ENCODE assay signal across 21 mouse cellular contexts in genomic region chr2:166952151-166952550, GRCm38 (mm10).
"Had no signal": no experiment of that assay in that cellular context is flagged by ENCODE, and none has a peak within 500 bp of the region (broad histone marks: within the 10 kb centered on the region; RNA-seq: fewer than 3 reads in every experiment).

No protein-coding gene starts in this region.

- H3K27me3 ChIP-seq: limb, embryonic 13.5 days; liver, embryonic 12.5 days; liver, embryonic 15.5 days; lung, embryonic 15.5 days; megakaryocyte, embryonic 14.5 days; midbrain, embryonic 13.5 days; neural tube, embryonic 13.5 days; stomach, embryonic 15.5 days had no signal

- H3K9me3 ChIP-seq: limb, embryonic 13.5 days; liver, embryonic 12.5 days; liver, embryonic 15.5 days; lung, embryonic 15.5 days; megakaryocyte, embryonic 14.5 days; midbrain, embryonic 10.5 days; midbrain, embryonic 13.5 days; neural tube, embryonic 13.5 days; stomach, embryonic 15.5 days had no signal

- H3K4me3 ChIP-seq: limb, embryonic 13.5 days; liver, embryonic 12.5 days; liver, embryonic 15.5 days; lung, embryonic 15.5 days; megakaryocyte, embryonic 14.5 days; midbrain, embryonic 10.5 days; midbrain, embryonic 13.5 days; myocyte; neural tube, embryonic 13.5 days; stomach, embryonic 15.5 days had no signal

- H3K27ac ChIP-seq: kidney, postnatal 0 days; limb, embryonic 13.5 days; liver, embryonic 12.5 days; liver, embryonic 15.5 days; lung, embryonic 15.5 days; midbrain, embryonic 10.5 days; midbrain, embryonic 13.5 days; neural tube, embryonic 13.5 days; stomach, embryonic 15.5 days had no signal

- ATAC-seq: inflammation-experienced regulatory T-cells, adult 6 months; liver, embryonic 12.5 days; midbrain, embryonic 13.5 days; midbrain, embryonic 16.5 days had no signal

- H3K4me2 ChIP-seq: limb, embryonic 13.5 days; liver, embryonic 12.5 days; liver, embryonic 15.5 days; lung, embryonic 15.5 days; midbrain, embryonic 13.5 days; neural tube, embryonic 13.5 days; stomach, embryonic 15.5 days had no signal

- H3K4me1 ChIP-seq: limb, embryonic 13.5 days; liver, embryonic 12.5 days; liver, embryonic 15.5 days; lung, embryonic 15.5 days; midbrain, embryonic 10.5 days; midbrain, embryonic 13.5 days; neural tube, embryonic 13.5 days; stomach, embryonic 15.5 days had no signal

- H3K9ac ChIP-seq: limb, embryonic 13.5 days; liver, embryonic 12.5 days; liver, embryonic 15.5 days; lung, embryonic 15.5 days; midbrain, embryonic 13.5 days; neural tube, embryonic 13.5 days; stomach, embryonic 15.5 days had no signal

- DNase-seq: left cerebral cortex, postnatal 4 days; lung, adult 18-20 months; lung, postnatal 10 days; lung, postnatal 36 days; retina, postnatal 1 day; right cerebral cortex, postnatal 25 days; spleen, adult 18-20 months; thymus, postnatal 25 days had no signal
